Mouse (Mus musculus): ENCODE results near the gene Rnf182. TPM values are rescaled to one million over a fixed set of nuclear protein-coding genes. Genes with fewer than 3 reads are reported as not detected.

Rnf182 gene
- polyA plus RNA-seq, 1 experiment from 2014 or later: 2.2 TPM

GRCm38 (mm10) chr13:43715466-43715865, 100.0 kb downstream of the Rnf182 start:
- no peaks in the 10 kb centered on the region for H3K4me1 ChIP-seq (replicated peaks; ENCODE audit: control insufficient read depth, insufficient read depth, low read length)
- ATAC-seq (replicated peaks; ENCODE audit: low FRiP score, low TSS enrichment, low read depth): no peak
- H3K9ac ChIP-seq (ENCODE audit: low read length): no peak overlapping the region
- WGBS: 84% methylated on average over 5 of the region's 5 CpGs
- no peaks in the 10 kb centered on the region for H3K36me3 ChIP-seq (ENCODE audit: control insufficient read depth, insufficient read depth, low read length)
- H3K27ac ChIP-seq (ENCODE audit: low read depth): no peak overlapping the region
- DNase-seq (ENCODE audit: low spot score): no peak
- H3K4me2 ChIP-seq (ENCODE audit: low read length): no peak overlapping the region
- no peaks in the 10 kb centered on the region for H3K27me3 ChIP-seq (replicated peaks; ENCODE audit: control insufficient read depth, insufficient read depth, low read length)
- H3K9me3 ChIP-seq (ENCODE audit: control insufficient read depth, low read length): no peaks in the 10 kb centered on the region
- H3K4me3 ChIP-seq (ENCODE audit: low read depth, low read length): no peak overlapping the region

- no peak overlapping the region for H3K27ac ChIP-seq (ENCODE audit: low read depth)
- no peaks in the 10 kb centered on the region for H3K27me3 ChIP-seq (replicated peaks; ENCODE audit: control insufficient read depth, insufficient read depth, low read length)
- DNase-seq (ENCODE audit: low spot score): no peak
- H3K36me3 ChIP-seq (ENCODE audit: control insufficient read depth, insufficient read depth, low read length): no peaks in the 10 kb centered on the region
- H3K4me1 ChIP-seq (replicated peaks; ENCODE audit: control insufficient read depth, insufficient read depth, low read length): no peaks in the 10 kb centered on the region
- ATAC-seq (replicated peaks; ENCODE audit: low FRiP score, low TSS enrichment, low read depth): no peak
- 66% methylated on average over 6 of the region's 6 CpGs for WGBS
- H3K9me3 ChIP-seq (ENCODE audit: control insufficient read depth, low read length): no peaks in the 10 kb centered on the region
- no peak overlapping the region for H3K4me3 ChIP-seq (ENCODE audit: low read depth, low read length)
- H3K4me2 ChIP-seq (ENCODE audit: low read length): no peak overlapping the region
- no peak overlapping the region for H3K9ac ChIP-seq (ENCODE audit: low read length)
These were observed 101.1 kb downstream of the Rnf182 start for GRCm38 (mm10) chr13:43716514-43717036.

- no peak overlapping the region for H3K9ac ChIP-seq (ENCODE audit: low read length)
- no peaks in the 10 kb centered on the region for H3K9me3 ChIP-seq (ENCODE audit: control insufficient read depth, low read length)
- H3K4me1 ChIP-seq (replicated peaks; ENCODE audit: control insufficient read depth, insufficient read depth, low read length): no peaks in the 10 kb centered on the region
- DNase-seq (ENCODE audit: low spot score): no peak
- no peaks in the 10 kb centered on the region for H3K27me3 ChIP-seq (replicated peaks; ENCODE audit: control insufficient read depth, insufficient read depth, low read length)
- 91% methylated on average over 7 of the region's 7 CpGs for WGBS
- no peaks in the 10 kb centered on the region for H3K36me3 ChIP-seq (ENCODE audit: control insufficient read depth, insufficient read depth, low read length)
- no peak overlapping the region for H3K27ac ChIP-seq (ENCODE audit: low read depth)
- no peak for ATAC-seq (replicated peaks; ENCODE audit: low FRiP score, low TSS enrichment, low read depth)
- no peak overlapping the region for H3K4me2 ChIP-seq (ENCODE audit: low read length)
- no peak overlapping the region for H3K4me3 ChIP-seq (ENCODE audit: low read depth, low read length)
These were observed 102.7 kb downstream of the Rnf182 start for GRCm38 (mm10) chr13:43718173-43718572.

DNA sequence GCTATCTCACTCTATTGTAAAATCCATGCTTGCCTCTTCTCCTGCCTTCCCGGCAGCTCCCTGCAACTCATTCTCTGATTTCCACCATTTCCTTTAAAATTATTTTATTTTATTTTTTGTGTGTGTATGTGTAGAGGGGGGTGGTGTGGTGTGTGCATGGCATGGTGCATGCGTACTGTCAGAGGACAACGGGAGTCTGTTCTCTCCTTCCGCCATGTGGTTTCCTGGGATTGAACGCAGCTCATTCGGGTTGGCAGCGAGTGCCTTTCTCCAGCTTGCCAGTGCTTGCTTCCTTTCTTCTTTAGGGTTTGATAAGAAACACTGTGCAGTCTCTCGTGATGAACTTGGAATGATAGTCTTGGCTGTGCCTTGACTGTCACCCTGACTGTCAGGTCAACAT, 105.0 kb downstream of the Rnf182 start:
- Histone ChIP-seq H3K27ac (ENCODE audit: low read depth) (no peak overlapping the region), H3K4me2 (ENCODE audit: low read length) (no peak overlapping the region), H3K27me3 (replicated peaks; ENCODE audit: control insufficient read depth, insufficient read depth, low read length) (no peaks in the 10 kb centered on the region), H3K4me1 (replicated peaks; ENCODE audit: control insufficient read depth, insufficient read depth, low read length) (no peaks in the 10 kb centered on the region), H3K36me3 (ENCODE audit: control insufficient read depth, insufficient read depth, low read length) (no peaks in the 10 kb centered on the region), H3K9me3 (ENCODE audit: control insufficient read depth, low read length) (no peaks in the 10 kb centered on the region), H3K4me3 (ENCODE audit: low read depth, low read length) (no peak overlapping the region), H3K9ac (ENCODE audit: low read length) (no peak overlapping the region)
- ATAC-seq (replicated peaks; ENCODE audit: low FRiP score, low TSS enrichment, low read depth) (no peak), DNase-seq (ENCODE audit: low spot score) (no peak)
- WGBS: 69% methylated on average over 8 of the region's 8 CpGs

Other genes with a start within 250 kb of the Rnf182 start
- 136 and 146 TPM in 2 replicates for gene Nol7, start 217.3 kb upstream of the Rnf182 start, polyA plus RNA-seq (2014; fragmentation: Nextera tagmentation; extraction: Ambion mirVana)
- 11.0 and 11.1 TPM in 2 replicates for gene Ranbp9, start 134.4 kb upstream of the Rnf182 start, polyA plus RNA-seq (2014; fragmentation: Nextera tagmentation; extraction: Ambion mirVana)
- gene Mcur1, start 55.5 kb upstream of the Rnf182 start, polyA plus RNA-seq (2014; fragmentation: Nextera tagmentation; extraction: Ambion mirVana): 11.2 and 13.1 TPM in 2 replicates
- gene Cd83, start 169.1 kb downstream of the Rnf182 start, polyA plus RNA-seq (2014; fragmentation: Nextera tagmentation; extraction: Ambion mirVana): 9.4 and 11.6 TPM in 2 replicates

Data from intestine, embryonic 14.5 days (tissue).